Mouse (Mus musculus) intestine, embryonic 14.5 days (tissue): Measurements from ENCODE around the gene Fdx1. TPM values are rescaled to one million over a fixed set of nuclear protein-coding genes. Genes with fewer than 3 reads are reported as not detected.

Source experiments
- ATAC-seq: fragments of 200-750 bp; cut with Nextera tagmentation; replicated peaks from 2 replicates; pipeline ENCODE4 v1.8.0; 2017; ENCODE audit warnings: low read depth, moderate number of reproducible peaks, moderate TSS enrichment, moderate library complexity; ENCODE audit not compliant: low FRiP score, low TSS enrichment
- DNase-seq: peaks from one replicate; pipeline ENCODE4 v3.0.0-alpha.2; 2018; ENCODE audit warnings: low spot score
- H3K27ac ChIP-seq: fragments of 300-500 bp; sonication (generic); 2 replicates; pipeline ENCODE4 v1.5.1; 2014; ENCODE audit warnings: low read depth, mild to moderate bottlenecking, control low read depth
- H3K27me3 ChIP-seq: fragments of 300-500 bp; sonication (generic); replicated peaks from 2 replicates; pipeline ENCODE4 v1.6.1; 2014; ENCODE audit warnings: low read length, control low read depth; ENCODE audit not compliant: control insufficient read depth, insufficient read depth
- H3K36me3 ChIP-seq: fragments of 300-500 bp; sonication (generic); 2 replicates; pipeline ENCODE4 v1.6.1; 2014; ENCODE audit warnings: low read length, control low read depth; ENCODE audit not compliant: control insufficient read depth, insufficient read depth
- H3K4me1 ChIP-seq: fragments of 300-500 bp; sonication (generic); replicated peaks from 2 replicates; pipeline ENCODE4 v1.6.1; 2014; ENCODE audit warnings: low read length, control low read depth, mixed read lengths; ENCODE audit not compliant: control insufficient read depth, insufficient read depth
- H3K4me2 ChIP-seq: fragments of 300-500 bp; sonication (generic); 2 replicates; pipeline ENCODE4 v1.6.1; 2014; ENCODE audit warnings: low read length
- H3K4me3 ChIP-seq: fragments of 300-500 bp; sonication (generic); 2 replicates; pipeline ENCODE4 v1.5.1; 2014; ENCODE audit warnings: low read depth, low read length, control low read depth, mixed read lengths
- H3K9ac ChIP-seq: fragments of 300-500 bp; sonication (generic); 2 replicates; pipeline ENCODE4 v1.6.1; 2014; ENCODE audit warnings: mild to moderate bottlenecking, low read length
- H3K9me3 ChIP-seq: fragments of 300-500 bp; sonication (generic); 2 replicates; pipeline ENCODE4 v1.6.1; 2016; ENCODE audit warnings: low read length, control low read depth; ENCODE audit not compliant: control insufficient read depth
- WGBS: fragments of 180-500 bp; shearing (Covaris S2); extraction: QIAGEN DNeasy Blood & Tissue Kit; methylation state at CpG from one replicate; pipeline ENCODE4 v1.1.7; 2014; 5-methylcytosine and 5-hydroxymethylcytosine counted together
- polyA plus RNA-seq: library from polyadenylated mRNA; unstranded; fragments of >200 nt; fragmentation: Nextera tagmentation; extraction: Ambion mirVana; gene quantifications from 2 replicates; pipeline ENCODE4 v1.2.1, GENCODE M21; 2014

Gene Fdx1
- polyA plus RNA-seq, 1 experiment from 2014 or later: 66.9 TPM

DNA sequence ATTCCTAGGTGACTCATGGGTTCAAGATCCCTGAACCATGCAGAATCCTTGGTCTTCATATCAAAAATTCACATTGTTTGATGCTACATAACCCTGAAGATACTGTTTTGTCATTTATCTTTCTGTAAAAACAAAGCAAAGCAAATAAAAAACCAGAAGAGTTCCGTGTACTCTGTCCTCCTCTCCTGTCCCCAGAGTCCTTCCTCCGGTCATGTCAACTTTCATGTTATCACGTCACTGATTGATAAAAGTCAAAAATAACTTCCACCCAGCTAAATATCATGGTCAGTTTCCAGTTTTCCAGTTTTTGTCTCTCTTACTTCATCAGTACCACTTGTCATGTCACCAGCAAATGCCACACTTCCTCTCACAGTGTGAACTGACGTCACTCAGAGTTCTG, 11.5 kb upstream of the Fdx1 start:
- H3K9ac ChIP-seq: no peak overlapping the region
- DNase-seq: no peak
- no peak for ATAC-seq
- no peak overlapping the region for H3K27ac ChIP-seq
- no peak overlapping the region for H3K4me3 ChIP-seq
- no peaks in the 10 kb centered on the region for H3K9me3 ChIP-seq
- H3K36me3 ChIP-seq: no peaks in the 10 kb centered on the region
- no peaks in the 10 kb centered on the region for H3K4me1 ChIP-seq
- WGBS: 85% methylated on average over 4 of the region's 4 CpGs
- no peaks in the 10 kb centered on the region for H3K27me3 ChIP-seq
- no peak overlapping the region for H3K4me2 ChIP-seq

DNA sequence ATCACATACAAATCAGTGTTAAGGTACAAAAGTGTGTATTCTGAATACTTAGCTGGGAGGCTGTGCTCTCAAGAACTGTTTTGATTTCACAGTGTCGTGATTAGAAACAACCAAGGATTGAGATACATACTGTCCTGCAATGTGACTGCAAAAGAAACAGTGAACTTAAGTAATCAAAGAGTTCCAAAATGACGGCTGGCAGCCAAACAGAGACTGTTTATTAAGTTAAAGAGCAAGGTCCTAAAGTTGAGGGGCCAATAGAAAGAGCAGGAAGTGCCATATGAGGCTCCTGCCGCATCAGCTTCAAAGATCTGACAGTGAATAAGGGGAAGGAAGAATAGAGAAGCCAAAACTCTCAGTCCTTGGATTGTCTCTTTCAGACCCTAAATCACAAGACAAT, 10.5 kb upstream of the Fdx1 start:
- no peaks in the 10 kb centered on the region for H3K27me3 ChIP-seq
- H3K36me3 ChIP-seq: no peaks in the 10 kb centered on the region
- no peak overlapping the region for H3K27ac ChIP-seq
- no peak overlapping the region for H3K9ac ChIP-seq
- WGBS: 38% methylated on average over 3 of the region's 3 CpGs
- no peak for DNase-seq
- H3K4me2 ChIP-seq: no peak overlapping the region
- no peak overlapping the region for H3K4me3 ChIP-seq
- ATAC-seq: no peak
- H3K4me1 ChIP-seq: no peaks in the 10 kb centered on the region
- no peaks in the 10 kb centered on the region for H3K9me3 ChIP-seq

DNA sequence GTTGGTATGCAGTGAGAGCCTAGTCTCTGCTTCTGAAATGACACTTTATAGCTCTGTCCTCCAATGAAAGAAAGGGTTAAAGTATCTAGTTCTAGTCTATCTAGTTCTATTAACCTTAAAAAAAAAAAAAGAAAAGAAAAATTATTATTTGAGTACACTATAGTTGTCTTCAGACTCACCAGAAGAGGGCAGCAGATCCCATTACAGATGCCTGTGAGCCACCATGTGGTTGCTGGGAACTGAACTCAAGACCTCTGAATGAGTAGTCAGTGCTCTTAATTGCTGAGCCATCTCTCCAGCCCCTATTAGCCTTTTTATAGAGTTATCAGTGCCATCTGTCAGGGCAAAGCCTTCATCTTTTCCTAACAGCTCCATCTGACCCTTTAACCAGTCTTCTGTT, 3.0 kb upstream of the Fdx1 start:
- H3K9me3 ChIP-seq: no peaks in the 10 kb centered on the region
- H3K27me3 ChIP-seq: no peaks in the 10 kb centered on the region
- H3K9ac ChIP-seq: no peak overlapping the region
- H3K27ac ChIP-seq: no peak overlapping the region
- DNase-seq (no peak), ATAC-seq (no peak)
- H3K4me3 ChIP-seq: no peak overlapping the region
- no peak overlapping the region for H3K4me2 ChIP-seq
- peaks cover 11% of the 10 kb centered on the region for H3K4me1 ChIP-seq
- H3K36me3 ChIP-seq: no peaks in the 10 kb centered on the region

- H3K27ac ChIP-seq: no peak overlapping the region
- no peak overlapping the region for H3K4me2 ChIP-seq
- no peaks in the 10 kb centered on the region for H3K27me3 ChIP-seq
- no peaks in the 10 kb centered on the region for H3K36me3 ChIP-seq
- H3K4me1 ChIP-seq: peaks cover 19% of the 10 kb centered on the region
- ATAC-seq: no peak
- H3K9me3 ChIP-seq: no peaks in the 10 kb centered on the region
- 66% methylated on average over 6 of the region's 6 CpGs for WGBS
- no peak overlapping the region for H3K4me3 ChIP-seq
- no peak for DNase-seq
- no peak overlapping the region for H3K9ac ChIP-seq
These were observed 754 bp upstream of the Fdx1 start for GRCm38 (mm10) chr9:51964110-51964509.

GRCm38 (mm10) chr9:51961190-51961909, 2.0 kb downstream of the Fdx1 start:
- no peak overlapping the region for H3K27ac ChIP-seq
- no peaks in the 10 kb centered on the region for H3K9me3 ChIP-seq
- DNase-seq: no peak
- H3K4me2 ChIP-seq: no peak overlapping the region
- no peaks in the 10 kb centered on the region for H3K27me3 ChIP-seq
- H3K9ac ChIP-seq: no peak overlapping the region
- peaks cover 19% of the 10 kb centered on the region for H3K4me1 ChIP-seq
- no peak overlapping the region for H3K4me3 ChIP-seq
- 59% methylated on average over 6 of the region's 6 CpGs for WGBS
- peaks cover 8% of the 10 kb centered on the region for H3K36me3 ChIP-seq
- no peak for ATAC-seq

DNA sequence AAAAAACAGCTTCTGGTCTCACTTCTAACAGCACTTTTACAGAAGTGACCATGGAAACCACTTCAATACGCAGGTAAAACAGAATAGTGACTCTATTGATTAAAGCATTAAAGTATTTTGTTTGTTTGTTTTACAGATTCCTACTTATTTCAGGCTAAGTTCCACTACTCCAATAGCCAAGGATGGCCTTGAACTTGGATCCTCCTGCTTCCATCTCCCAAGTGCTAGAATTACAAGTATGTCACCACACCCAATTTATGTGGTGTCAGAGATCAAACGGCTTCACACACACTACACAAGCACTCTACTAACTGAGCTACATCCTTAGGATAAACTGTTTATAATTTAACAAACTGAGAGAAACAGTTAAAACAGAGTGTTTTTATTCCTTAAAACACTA, 3.0 kb downstream of the Fdx1 start:
- WGBS: 66% methylated on average over 2 of the region's 2 CpGs
- H3K4me3 ChIP-seq: no peak overlapping the region
- peaks cover 18% of the 10 kb centered on the region for H3K36me3 ChIP-seq
- DNase-seq (no peak), ATAC-seq (no peak)
- peaks cover 19% of the 10 kb centered on the region for H3K4me1 ChIP-seq
- H3K27me3 ChIP-seq: no peaks in the 10 kb centered on the region
- no peak overlapping the region for H3K9ac ChIP-seq
- H3K4me2 ChIP-seq: no peak overlapping the region
- no peaks in the 10 kb centered on the region for H3K9me3 ChIP-seq
- no peak overlapping the region for H3K27ac ChIP-seq

DNA sequence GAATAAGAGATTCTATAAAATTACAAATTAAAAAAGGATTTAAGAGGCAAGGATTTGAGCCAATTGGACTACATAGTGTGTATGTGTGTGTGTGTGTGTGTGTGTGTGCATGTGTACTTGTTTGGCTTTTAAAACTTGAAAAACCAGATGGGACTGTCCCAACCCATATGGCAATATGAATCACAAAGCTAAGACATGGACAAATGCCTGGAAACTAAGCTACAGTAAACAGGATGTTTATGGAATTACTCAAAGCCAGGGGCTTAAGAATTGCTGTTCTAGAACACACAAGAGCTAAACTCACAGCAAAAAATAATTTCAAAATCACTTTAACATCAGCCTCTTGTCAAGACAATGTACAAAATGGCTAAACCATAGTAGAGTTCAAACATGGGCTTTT, 4.4 kb downstream of the Fdx1 start:
- Histone ChIP-seq H3K4me3 (no peak overlapping the region), H3K36me3 (peaks cover 25% of the 10 kb centered on the region), H3K9me3 (no peaks in the 10 kb centered on the region), H3K9ac (no peak overlapping the region), H3K27me3 (no peaks in the 10 kb centered on the region), H3K4me1 (peaks cover 19% of the 10 kb centered on the region), H3K4me2 (no peak overlapping the region), H3K27ac (no peak overlapping the region)
- ATAC-seq (no peak), DNase-seq (no peak)

DNA sequence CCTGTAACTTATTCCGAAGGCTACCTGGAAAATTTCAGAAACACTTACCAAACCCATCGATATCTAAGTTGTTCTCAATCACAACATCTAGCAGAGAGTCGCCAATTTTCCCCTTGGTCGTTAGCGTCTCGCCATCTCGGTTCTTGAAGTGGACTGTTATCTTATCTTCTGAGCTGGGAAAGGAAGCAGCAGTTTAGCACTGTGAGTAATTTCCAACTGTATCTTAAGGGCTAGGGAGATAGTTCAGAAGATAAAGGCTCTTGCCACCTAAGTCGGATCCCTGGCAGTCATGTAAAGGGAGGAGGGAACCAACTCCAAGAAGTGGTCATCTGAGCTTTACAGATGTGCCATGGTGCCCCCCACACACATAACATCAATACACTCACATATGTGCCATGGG, 6.3 kb downstream of the Fdx1 start:
- no peaks in the 10 kb centered on the region for H3K27me3 ChIP-seq
- peaks cover 29% of the 10 kb centered on the region for H3K36me3 ChIP-seq
- WGBS: 79% methylated on average over 8 of the region's 8 CpGs
- H3K27ac ChIP-seq: no peak overlapping the region
- no peaks in the 10 kb centered on the region for H3K9me3 ChIP-seq
- ATAC-seq: no peak
- no peak overlapping the region for H3K4me2 ChIP-seq
- no peak for DNase-seq
- H3K4me1 ChIP-seq: peaks cover 10% of the 10 kb centered on the region
- no peak overlapping the region for H3K4me3 ChIP-seq
- no peak overlapping the region for H3K9ac ChIP-seq

GRCm38 (mm10) chr9:51956484-51956883, 6.9 kb downstream of the Fdx1 start:
- H3K9ac ChIP-seq: no peak overlapping the region
- peaks cover 7% of the 10 kb centered on the region; the same call in 1 of the 2 replicates for H3K4me1 ChIP-seq
- no peak overlapping the region for H3K27ac ChIP-seq
- peaks cover 30% of the 10 kb centered on the region for H3K36me3 ChIP-seq
- H3K4me2 ChIP-seq: no peak overlapping the region
- DNase-seq (no peak), ATAC-seq (no peak)
- no peaks in the 10 kb centered on the region for H3K9me3 ChIP-seq
- no peak overlapping the region for H3K4me3 ChIP-seq
- WGBS: 69% methylated on average over 2 of the region's 2 CpGs
- H3K27me3 ChIP-seq: no peaks in the 10 kb centered on the region
